Mouse (Mus musculus) layer of hippocampus, adult 18-20 months (tissue): ENCODE measurements at regions not wholly inside any gene's neighbourhood (a gene's known extent, or its start where the extent isn't known, plus 50 kb on each side); places are given as distances from the start of the nearest gene placed in this dataset.

ENCODE experiments used
- DNase-seq, 2 experiments: peaks; one replicate each; pipeline ENCODE4 v3.0.0; 2022; ENCODE audit warnings: low spot score in 2 of 2

GRCm38 (mm10) chr9:50138341-50138978 lies 206.3 kb downstream of the Rpl10-ps3 start:
- no peak for DNase-seq

GRCm38 (mm10) chr9:50136636-50136985 lies 208.2 kb downstream of the Rpl10-ps3 start:
- DNase-seq: no peak

- DNase-seq: no peak
Measured at GRCm38 (mm10) chr9:50135939-50136635, 208.7 kb downstream of the Rpl10-ps3 start.

- DNase-seq: no peak
Measured at GRCm38 (mm10) chr9:50124241-50124640, 220.5 kb downstream of the Rpl10-ps3 start.

- DNase-seq: peak; percentile 16 to 30
Measured at GRCm38 (mm10) chr9:50120820-50121599, 223.8 kb downstream of the Rpl10-ps3 start.

DNA sequence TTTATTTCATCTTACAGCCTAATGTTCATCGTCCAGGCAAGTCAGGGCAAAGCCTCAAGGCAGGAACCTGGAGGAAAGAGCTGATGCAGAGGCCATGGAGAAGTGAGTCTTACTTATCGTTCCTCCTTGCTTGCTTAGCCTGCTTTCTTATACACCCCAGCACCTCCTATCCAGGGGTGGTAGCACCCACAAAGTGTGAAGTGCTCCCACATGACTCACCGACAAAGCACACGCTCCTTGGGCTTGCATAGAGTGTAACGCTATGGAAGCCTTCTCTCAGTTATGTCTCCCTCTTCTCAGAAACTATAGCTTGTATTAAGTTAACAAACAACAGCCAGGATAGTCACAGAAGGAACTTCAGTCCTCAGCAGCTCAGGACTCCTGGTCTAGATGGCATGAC lies 225.4 kb downstream of the Rpl10-ps3 start:
- no peak for DNase-seq

- DNase-seq: peak in 1 of 2 experiments; percentile 25
Measured at GRCm38 (mm10) chr9:50118578-50118977, 226.2 kb downstream of the Rpl10-ps3 start.

DNA sequence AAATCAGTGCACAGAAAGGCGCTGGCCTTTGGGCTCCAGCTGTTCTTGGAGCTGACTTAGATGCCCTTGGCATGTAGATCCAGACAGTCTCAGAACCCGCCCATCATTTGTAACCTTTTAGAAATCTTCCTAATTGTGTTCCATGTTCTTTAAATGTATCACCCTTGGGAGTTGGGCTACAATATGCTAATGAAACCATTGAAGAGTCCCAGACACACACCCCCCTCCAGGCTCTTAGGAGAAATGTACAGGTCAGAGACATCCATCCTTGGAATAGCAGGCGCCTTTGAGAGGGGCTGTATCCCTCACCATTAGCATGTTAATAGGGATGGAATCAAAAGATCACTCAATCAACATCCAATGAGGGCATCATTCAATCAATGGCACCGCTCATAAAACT lies 238.2 kb downstream of the Rpl10-ps3 start:
- DNase-seq: no peak

DNA sequence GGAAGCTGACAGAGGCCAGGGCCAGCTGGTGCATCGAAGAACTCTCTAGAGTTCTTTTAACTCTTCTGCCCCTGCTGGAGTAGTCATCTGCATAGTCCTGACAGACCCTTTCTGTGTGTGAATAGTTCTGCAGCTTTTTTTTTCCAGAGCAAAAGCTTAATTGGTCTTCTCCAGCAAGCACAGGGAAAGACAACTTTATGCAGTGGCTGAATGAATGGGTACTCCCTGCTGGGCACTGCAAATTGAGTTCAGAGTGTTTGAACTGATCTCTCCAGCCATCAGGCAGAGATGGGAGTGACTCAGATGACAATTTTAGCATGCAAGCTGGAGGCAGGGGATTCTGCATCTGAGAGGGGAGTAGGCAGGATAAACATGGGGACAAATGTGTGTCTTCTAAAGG lies 242.0 kb downstream of the Rpl10-ps3 start:
- DNase-seq: no peak

DNA sequence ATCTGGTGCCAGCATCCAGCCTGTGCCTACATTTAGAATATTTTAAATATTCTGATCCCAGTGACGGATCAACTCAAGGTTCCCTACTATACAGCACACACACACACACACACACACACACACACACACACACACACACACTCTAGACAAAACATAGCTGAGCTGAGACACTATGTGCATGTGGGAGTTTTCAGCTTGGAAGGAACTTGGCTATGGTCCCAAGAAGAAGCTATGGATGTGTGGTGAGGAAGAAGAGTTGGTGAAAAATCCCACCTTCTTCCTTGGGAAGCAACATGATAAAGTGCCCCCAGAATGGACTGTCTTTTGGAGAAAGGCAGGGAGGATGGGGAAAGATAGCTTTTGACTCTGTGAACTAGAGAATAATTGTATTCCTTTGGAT lies 243.7 kb downstream of the Rpl10-ps3 start:
- DNase-seq: no peak

GRCm38 (mm10) chr9:50090968-50091367 lies 253.8 kb downstream of the Rpl10-ps3 start:
- no peak for DNase-seq

DNA sequence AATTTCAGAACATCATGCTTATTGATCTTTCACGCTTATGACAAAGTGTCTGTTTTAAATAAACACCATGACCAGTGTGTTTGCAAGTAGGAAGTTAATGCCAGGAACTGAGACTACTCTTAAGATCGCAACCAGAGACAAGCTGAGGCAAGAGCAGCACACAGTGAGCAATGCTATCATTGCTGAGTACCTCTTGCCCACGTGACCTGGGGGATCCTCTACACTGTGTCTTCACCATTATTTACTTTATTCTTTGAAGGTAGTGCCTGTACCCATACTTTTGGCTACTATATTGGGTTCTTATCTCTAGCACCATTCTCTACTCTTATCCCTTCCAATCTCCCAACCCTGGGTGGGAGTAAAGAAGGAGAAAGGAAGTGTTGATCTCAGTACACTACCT lies 254.9 kb downstream of the Rpl10-ps3 start:
- DNase-seq: no peak

DNA sequence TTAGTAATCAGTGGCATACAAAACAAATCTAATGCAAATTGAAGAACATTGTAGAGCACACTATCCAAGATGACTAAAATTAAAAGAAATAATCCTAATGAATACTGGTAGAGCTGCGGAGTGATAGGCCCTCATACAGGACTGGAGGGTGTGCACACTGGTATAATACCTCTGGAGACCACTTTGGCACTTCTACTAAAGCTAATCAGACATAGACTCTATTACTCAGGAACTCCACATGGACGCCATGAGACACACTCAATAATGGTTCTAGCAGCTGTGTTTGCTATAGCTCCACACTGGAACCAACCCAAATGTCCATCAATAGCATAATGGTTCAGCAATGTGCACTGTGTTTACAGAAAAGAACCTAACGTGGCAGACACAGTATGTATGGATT lies 264.6 kb downstream of the Rpl10-ps3 start:
- no peak for DNase-seq

GRCm38 (mm10) chr9:50068576-50068975 lies 269.9 kb upstream of the Ncam1 start:
- DNase-seq: no peak

DNA sequence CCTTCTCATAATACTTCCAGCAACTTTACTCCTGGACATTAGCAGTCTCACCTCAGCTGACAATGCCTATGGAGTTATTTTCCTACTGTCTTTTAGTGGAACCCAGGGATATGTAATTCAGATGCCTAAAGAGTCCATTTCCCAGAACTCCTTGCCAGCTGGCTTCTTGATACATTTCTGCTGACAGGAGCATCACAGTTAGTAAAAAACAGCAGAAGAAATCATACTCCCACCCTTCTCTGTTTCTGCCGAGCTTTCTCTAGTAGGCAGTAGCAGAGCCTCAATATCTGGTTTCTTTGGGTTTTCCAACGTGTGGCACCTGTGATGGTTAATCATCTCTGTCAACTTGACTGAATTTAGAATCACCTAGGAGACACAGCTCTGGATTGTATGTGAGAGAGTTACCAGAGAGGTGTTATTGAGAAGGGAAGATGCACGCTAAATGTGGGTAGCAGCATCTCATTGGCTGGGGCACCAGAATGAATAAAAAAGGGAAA lies 269.1 kb upstream of the Ncam1 start:
- no peak for DNase-seq

DNA sequence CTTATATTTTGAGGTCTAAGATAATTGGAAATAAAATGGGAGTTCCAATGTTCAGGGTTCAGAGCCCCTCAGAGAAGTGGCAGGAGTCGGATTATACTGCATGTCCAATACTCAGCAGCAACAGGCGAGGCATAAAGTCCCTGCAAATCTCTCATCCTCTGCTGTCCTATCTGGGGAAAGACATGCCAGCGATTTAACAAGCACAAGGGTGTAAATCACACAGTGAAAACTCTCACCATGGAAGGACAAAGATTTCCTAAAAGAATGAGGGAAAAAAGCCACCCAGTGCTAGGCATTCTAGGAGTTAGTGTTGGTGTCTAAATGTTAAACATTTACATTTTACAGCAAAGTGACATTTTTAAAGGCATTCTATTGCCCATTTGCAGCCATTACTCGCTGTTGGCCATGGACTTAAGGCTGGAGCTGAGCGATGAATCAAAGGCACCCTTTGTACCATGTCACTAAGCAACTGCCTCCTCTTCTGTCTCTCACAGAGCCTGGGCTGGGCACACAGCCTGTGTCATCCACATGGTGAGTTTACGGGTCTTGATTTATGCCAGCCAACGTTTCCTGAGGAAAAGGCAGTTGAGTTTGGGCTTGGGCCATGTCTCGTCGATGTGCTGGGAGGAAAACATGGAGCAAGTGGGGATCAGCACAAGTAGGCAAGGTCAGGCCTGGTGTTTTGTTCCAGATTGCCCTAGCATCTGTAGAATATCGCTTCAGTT lies 265.9 kb upstream of the Ncam1 start:
- peak; percentile 34 to 71 for DNase-seq

DNA sequence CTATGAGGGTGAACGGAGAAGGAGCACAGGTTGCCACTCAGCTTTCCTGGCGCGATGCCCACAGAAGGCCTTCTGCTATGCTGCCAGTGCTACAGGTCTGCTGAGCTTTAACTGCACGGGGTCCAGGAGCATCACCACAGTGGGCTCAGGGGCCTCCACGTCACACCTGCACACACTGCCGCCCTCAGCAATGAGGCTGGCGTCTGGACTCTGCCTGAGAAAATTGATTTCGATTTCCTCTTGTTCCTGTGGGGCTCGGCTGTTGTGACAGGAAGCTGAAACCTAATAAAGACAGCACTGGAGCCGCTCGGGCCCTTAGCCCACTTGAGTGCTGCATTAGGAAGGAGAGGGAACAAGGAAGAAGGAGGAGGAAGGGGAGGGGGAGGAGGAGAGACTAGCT lies 239.5 kb upstream of the Ncam1 start:
- DNase-seq: no peak

GRCm38 (mm10) chr9:50032322-50033158 lies 233.8 kb upstream of the Ncam1 start:
- no peak for DNase-seq

DNA sequence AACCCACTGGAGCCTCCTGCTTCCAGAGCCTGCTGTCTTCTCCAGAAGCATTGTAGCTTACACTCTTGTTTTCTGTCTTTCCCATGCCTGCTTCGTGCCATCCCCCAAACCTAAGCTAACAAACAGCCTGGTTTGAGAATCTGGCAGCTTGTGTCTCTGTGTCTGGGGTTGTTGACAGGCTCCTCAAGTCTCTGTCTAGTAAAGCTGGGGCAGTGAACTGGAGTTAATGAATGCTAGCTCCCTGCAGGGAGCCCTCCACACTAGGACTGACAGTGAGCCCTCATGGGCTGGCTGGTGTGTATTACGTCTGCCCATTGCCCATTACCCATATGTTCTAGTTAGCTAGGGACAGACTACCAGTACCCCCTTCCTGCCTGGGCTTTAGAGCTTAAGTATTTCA lies 232.6 kb upstream of the Ncam1 start:
- no peak for DNase-seq

DNA sequence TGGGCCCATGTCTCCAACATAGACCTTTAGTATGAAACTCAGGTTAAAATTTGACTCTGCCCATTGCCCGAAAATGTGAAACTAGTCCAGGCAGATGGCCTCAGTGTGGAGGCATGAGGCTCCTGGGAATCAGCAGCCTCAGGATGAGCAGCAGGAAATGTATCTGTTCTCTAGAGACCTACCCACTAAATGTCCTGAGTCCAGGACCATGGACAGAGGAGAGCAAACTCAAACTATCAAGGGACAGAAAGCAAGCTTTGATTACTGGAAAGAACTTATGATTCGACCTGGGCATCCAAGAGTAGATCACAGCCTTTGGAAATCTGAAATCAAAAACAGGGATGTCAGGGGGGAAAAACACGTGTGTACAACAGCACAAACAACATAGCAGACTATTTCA lies 230.3 kb upstream of the Ncam1 start:
- DNase-seq: no peak

GRCm38 (mm10) chr9:50028573-50028972 lies 229.8 kb upstream of the Ncam1 start:
- no peak for DNase-seq
